In genomic region chr12:101976651-101977403, GRCm38 (mm10) we compare ENCODE assay signal across 8 mouse cellular contexts. TPM values are rescaled to one million over a fixed set of nuclear protein-coding genes. Genes with fewer than 3 reads are reported as not detected.
DNase-seq lines count a peak whose midpoint lies in the region; ATAC-seq lines count a peak whose summit lies in the region.

No protein-coding gene starts in this region.

- peak overlapping the region; percentile 91 for H3K4me3 ChIP-seq in lung, embryonic 16.5 days (ENCODE audit: low read length)
- peak overlapping the region; percentile 91 for H3K4me3 ChIP-seq in embryonic facial prominence, embryonic 12.5 days
- peak overlapping the region; percentile 98 for H3K4me3 ChIP-seq in limb, embryonic 10.5 days

- H3K36me3 ChIP-seq in lung, embryonic 16.5 days (ENCODE audit: control insufficient read depth, insufficient read depth, low read length): peaks cover under 1% of the 10 kb centered on the region; the same call in 1 of the 2 replicates
- peaks cover 3% of the 10 kb centered on the region; the same call in 1 of the 2 replicates for H3K36me3 ChIP-seq in embryonic facial prominence, embryonic 12.5 days
- peaks cover 32% of the 10 kb centered on the region for H3K36me3 ChIP-seq in limb, embryonic 10.5 days
- no peaks in the 10 kb centered on the region; the same call in 1 of the 2 replicates for H3K36me3 ChIP-seq in splenic B cell, adult 2 months (ENCODE audit: control insufficient read depth, insufficient read depth, low read length, poor library complexity, severe bottlenecking)

- H3K27me3 ChIP-seq in lung, embryonic 16.5 days (ENCODE audit: control insufficient read depth, insufficient read depth, low read depth, low read length): no peaks in the 10 kb centered on the region
- H3K27me3 ChIP-seq in embryonic facial prominence, embryonic 12.5 days: no peaks in the 10 kb centered on the region
- no peaks in the 10 kb centered on the region for H3K27me3 ChIP-seq in limb, embryonic 10.5 days (ENCODE audit: low read depth, poor library complexity, severe bottlenecking)
- H3K27me3 ChIP-seq in splenic B cell, adult 2 months (ENCODE audit: control insufficient read depth, insufficient read depth, low read length, poor library complexity, severe bottlenecking): no peaks in the 10 kb centered on the region

- WGBS in lung, embryonic 16.5 days: 16% methylated on average over 13 of the region's 13 CpGs
- 22% methylated on average over 13 of the region's 13 CpGs for WGBS in embryonic facial prominence, embryonic 12.5 days
- 32% methylated on average over 13 of the region's 13 CpGs for WGBS in limb, embryonic 10.5 days

- no peak for DNase-seq in lung, postnatal 25 days (ENCODE audit: low spot score)
- DNase-seq in limb, embryonic 10.5 days (ENCODE audit: low spot score): no peak
- peak; percentile 28 for DNase-seq in splenic B cell, adult 2 months (ENCODE audit: low read depth, low spot score)
- DNase-seq in adrenal gland, adult 2 months: no peak
- no peak for DNase-seq in adrenal gland, adult (ENCODE audit: inconsistent age in 2 of 2, low spot score in 1 of 2)
- DNase-seq in left cerebral cortex, adult 18-20 months (ENCODE audit: low spot score in 2 of 2): no peak

- H3K27ac ChIP-seq in lung, embryonic 16.5 days (ENCODE audit: low read length): peak overlapping the region; percentile 95
- H3K27ac ChIP-seq in embryonic facial prominence, embryonic 12.5 days: 0 out of 2 replicates have a peak overlapping the region, but pooled peaks have one; percentile 94
- H3K27ac ChIP-seq in limb, embryonic 10.5 days: peak overlapping the region; percentile 98

- H3K4me2 ChIP-seq in lung, embryonic 16.5 days (ENCODE audit: low read depth, low read length): peak overlapping the region; percentile 88
- H3K4me2 ChIP-seq in embryonic facial prominence, embryonic 12.5 days (replicated peaks): peak overlapping the region; percentile 76

- peaks cover 17% of the 10 kb centered on the region for H3K4me1 ChIP-seq in lung, embryonic 16.5 days (replicated peaks; ENCODE audit: control insufficient read depth, insufficient read depth, low read length)
- peaks cover 11% of the 10 kb centered on the region for H3K4me1 ChIP-seq in embryonic facial prominence, embryonic 12.5 days
- peaks cover 19% of the 10 kb centered on the region for H3K4me1 ChIP-seq in limb, embryonic 10.5 days

- no peaks in the 10 kb centered on the region for H3K9me3 ChIP-seq in lung, embryonic 16.5 days (ENCODE audit: control insufficient read depth, low read length)
- no peaks in the 10 kb centered on the region for H3K9me3 ChIP-seq in embryonic facial prominence, embryonic 12.5 days
- no peaks in the 10 kb centered on the region for H3K9me3 ChIP-seq in limb, embryonic 10.5 days (replicated peaks)

- ATAC-seq in lung, embryonic 16.5 days (ENCODE audit: low read depth): no peak
- no peak for ATAC-seq in embryonic facial prominence, embryonic 12.5 days (ENCODE audit: insufficient number of reproducible peaks, insufficient read depth, low FRiP score, low TSS enrichment)

- peak overlapping the region; percentile 91 for H3K9ac ChIP-seq in lung, embryonic 16.5 days (ENCODE audit: low read length)
- peak overlapping the region; percentile 88 for H3K9ac ChIP-seq in embryonic facial prominence, embryonic 12.5 days

RNA-seq across cellular contexts. Expression of gene Cpsf2, which starts 1.0 kb away (rescaled TPM):
- 24.8 and 27.2 TPM in 2 replicates for polyA plus RNA-seq in lung, embryonic 16.5 days (2015; fragmentation: Nextera tagmentation; extraction: Ambion mirVana)
- polyA plus RNA-seq in embryonic facial prominence, embryonic 12.5 days (2016; fragmentation: Nextera tagmentation; extraction: Ambion mirVana): 32.2 and 33.9 TPM in 2 replicates
- polyA plus RNA-seq in limb, embryonic 10.5 days (2016; fragmentation: Nextera tagmentation; extraction: Ambion mirVana): 33.7 and 35.7 TPM in 2 replicates
- total RNA-seq in adrenal gland, adult 2 months (2021): 10 to 100 TPM; 32.4 to 35.8 TPM
- polyA plus RNA-seq in adrenal gland, adult 2 months (2012; rRNA removed): 2.8 and 3.4 TPM in 2 replicates
- total RNA-seq in left cerebral cortex, adult 18-20 months (2021): 10 to 100 TPM; 26.4 to 27.4 TPM

RNA-seq across cellular contexts. Expression of gene Atxn3, which starts 18.8 kb away (rescaled TPM):
- polyA plus RNA-seq in lung, embryonic 16.5 days (2015; fragmentation: Nextera tagmentation; extraction: Ambion mirVana): 15.7 and 16.8 TPM in 2 replicates
- 9.9 and 11.2 TPM in 2 replicates for polyA plus RNA-seq in embryonic facial prominence, embryonic 12.5 days (2016; fragmentation: Nextera tagmentation; extraction: Ambion mirVana)
- 8.3 and 8.8 TPM in 2 replicates for polyA plus RNA-seq in limb, embryonic 10.5 days (2016; fragmentation: Nextera tagmentation; extraction: Ambion mirVana)
- total RNA-seq in adrenal gland, adult 2 months (2021): 10 to 100 TPM; 16.2 to 16.7 TPM
- 0.77 and 1.2 TPM in 2 replicates for polyA plus RNA-seq in adrenal gland, adult 2 months (2012; rRNA removed)
- total RNA-seq in left cerebral cortex, adult 18-20 months (2021): 10 to 100 TPM; 20.7 to 21.3 TPM
